Mouse (Mus musculus) ovary, adult 10 weeks (tissue): ENCODE results near the gene Topbp1. TPM values are rescaled to one million over a fixed set of nuclear protein-coding genes. Genes with fewer than 3 reads are reported as not detected.

Experiments
- polyA plus RNA-seq: library from polyadenylated mRNA; stranded (reverse); fragments of 350-450 nt; fragmentation: Illumina TruSeq; extraction: RNeasy Lipid Tissue Mini Kit (QIAGEN cat#74804); gene quantifications from one replicate; pipeline ENCODE4 v1.2.3, GENCODE M21; 2014

Gene Topbp1
- polyA plus RNA-seq: 52.4 TPM

DNA sequence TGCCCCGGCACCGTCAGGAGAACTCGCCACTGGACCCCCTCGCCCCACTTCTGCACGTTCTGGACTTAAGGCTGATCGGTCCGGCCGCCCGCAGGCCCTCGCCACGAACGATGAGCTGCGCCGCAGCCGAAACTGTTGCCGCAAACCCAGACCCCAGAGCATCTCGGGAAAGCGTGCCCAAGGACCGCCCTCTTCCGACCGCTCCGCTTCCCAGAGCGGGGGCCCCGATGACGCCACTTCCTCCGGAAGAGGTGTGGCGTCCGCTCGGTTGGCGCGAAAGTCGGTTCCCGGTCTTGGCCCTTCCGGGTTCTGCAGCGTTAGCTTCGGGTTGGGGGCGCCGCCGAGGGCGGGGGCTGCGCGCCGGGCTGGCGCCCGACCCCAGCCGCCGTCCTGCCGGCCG lies at the start of gene Topbp1, which contains the start of gene 1300017J02Rik:
Gene Topbp1, plus strand, starts transcription at position 289 of the 400 bp plus-strand sequence.
Gene 1300017J02Rik, minus strand, starts transcription at position 156 of the 400 bp plus-strand sequence.

DNA sequence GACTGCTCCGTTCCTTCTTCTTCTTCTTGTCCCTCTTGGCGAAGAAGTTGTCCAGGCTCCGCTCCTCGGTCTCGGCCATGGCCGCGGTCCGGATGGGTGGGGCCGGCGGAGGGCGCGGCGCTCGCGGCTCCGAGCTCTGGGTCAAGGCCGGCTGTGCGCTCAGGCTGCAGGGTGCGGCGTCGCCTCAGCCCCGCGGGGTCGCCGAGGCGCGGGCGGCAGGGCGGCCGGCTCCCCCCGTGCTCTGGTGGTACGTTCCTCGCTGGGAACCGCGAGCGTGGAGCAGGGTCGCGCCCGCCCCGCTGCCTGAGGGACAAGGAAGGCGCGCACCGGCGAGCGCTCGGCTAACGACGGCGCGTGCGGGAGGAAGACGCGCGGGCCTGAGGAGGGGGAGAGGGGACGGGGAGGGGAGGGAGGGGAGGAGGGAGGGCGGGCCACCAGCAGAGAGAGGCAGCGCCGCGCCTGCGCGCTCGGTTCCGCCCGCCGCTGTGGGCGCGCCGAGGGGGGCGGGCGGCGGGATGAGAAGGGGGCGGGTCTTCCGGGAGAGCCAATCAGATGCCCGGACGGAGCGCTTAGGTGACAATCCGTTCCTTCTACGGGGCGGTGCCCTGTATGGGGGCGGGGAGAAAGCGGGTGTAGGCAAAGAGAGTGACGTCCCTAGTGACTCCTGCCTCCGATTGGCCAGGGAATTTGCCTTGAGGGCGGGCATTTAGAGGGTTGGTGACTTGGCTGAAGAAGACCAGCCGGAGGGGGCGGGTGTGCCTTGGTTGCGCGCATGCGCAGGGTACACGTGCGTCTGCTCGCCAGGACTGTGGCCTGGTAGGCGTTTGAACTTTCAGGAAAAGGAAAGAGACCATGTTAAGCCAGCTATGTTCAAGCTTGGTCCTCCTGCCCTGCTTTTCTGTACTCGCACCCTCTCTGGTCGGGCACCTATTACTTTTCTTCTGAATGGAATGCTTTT lies 60.6 kb downstream of the Topbp1 start, which contains the start of gene Cdv3:
Gene Cdv3, minus strand, starts transcription at position 551 of the 958 bp plus-strand sequence.

Other genes starting within 250 kb of the Topbp1 start
- 8.0 TPM for gene Rab6b, start 193.4 kb upstream of the Topbp1 start, polyA plus RNA-seq
- 11.1 TPM for gene Srprb, start 103.1 kb upstream of the Topbp1 start, polyA plus RNA-seq
- gene Gm20425, start 74.9 kb upstream of the Topbp1 start, polyA plus RNA-seq: 6.6 TPM
- gene Trf, start 74.8 kb upstream of the Topbp1 start, polyA plus RNA-seq: 146 TPM
- not detected for gene 1300017J02Rik, start 133 bp upstream of the Topbp1 start, polyA plus RNA-seq
- gene Cdv3, start 60.6 kb downstream of the Topbp1 start, polyA plus RNA-seq: 246 TPM
- gene Bfsp2, start 175.2 kb downstream of the Topbp1 start, polyA plus RNA-seq: not detected